Mouse (Mus musculus) lung, embryonic 16.5 days (tissue): ENCODE data around the gene Pdgfc. TPM values are rescaled to one million over a fixed set of nuclear protein-coding genes. Genes with fewer than 3 reads are reported as not detected.

Experiments
- ATAC-seq: fragments of 200-750 bp; cut with Nextera tagmentation; 2 replicates; pipeline ENCODE4 v1.8.0; 2017; ENCODE audit warnings: low read depth, mild to moderate bottlenecking, moderate library complexity
- H3K27ac ChIP-seq: fragments of 300-500 bp; sonication (generic); 2 replicates; pipeline ENCODE4 v1.5.1; 2014; ENCODE audit warnings: mild to moderate bottlenecking, control low read depth, low read length
- H3K27me3 ChIP-seq: fragments of 300-500 bp; sonication (generic); 2 replicates; pipeline ENCODE4 v1.6.1; 2014; ENCODE audit warnings: low read depth, low read length, mixed read lengths; ENCODE audit not compliant: control insufficient read depth, insufficient read depth
- H3K36me3 ChIP-seq: fragments of 300-500 bp; sonication (generic); 2 replicates; pipeline ENCODE4 v1.6.1; 2014; ENCODE audit warnings: low read length; ENCODE audit not compliant: control insufficient read depth, insufficient read depth
- H3K4me1 ChIP-seq: fragments of 300-500 bp; sonication (generic); replicated peaks from 2 replicates; pipeline ENCODE4 v1.6.1; 2014; ENCODE audit warnings: low read length, mixed read lengths; ENCODE audit not compliant: control insufficient read depth, insufficient read depth
- H3K4me2 ChIP-seq: fragments of 300-500 bp; sonication (generic); 2 replicates; pipeline ENCODE4 v1.6.1; 2014; ENCODE audit warnings: low read depth, low read length, control low read depth
- H3K4me3 ChIP-seq: fragments of 300-500 bp; sonication (generic); 2 replicates; pipeline ENCODE4 v1.5.1; 2014; ENCODE audit warnings: mild to moderate bottlenecking, low read length, control low read depth
- H3K9ac ChIP-seq: fragments of 300-500 bp; sonication (generic); 2 replicates; pipeline ENCODE4 v1.6.1; 2014; ENCODE audit warnings: low read length, control low read depth
- H3K9me3 ChIP-seq: fragments of 300-500 bp; sonication (generic); 2 replicates; pipeline ENCODE4 v1.6.1; 2016; ENCODE audit warnings: low read length; ENCODE audit not compliant: control insufficient read depth
- WGBS: fragments of 180-500 bp; shearing (Covaris S2); extraction: QIAGEN DNeasy Blood & Tissue Kit; methylation state at CpG from one replicate; pipeline ENCODE4 v1.1.7; 2014; 5-methylcytosine and 5-hydroxymethylcytosine counted together
- polyA plus RNA-seq: library from polyadenylated mRNA; unstranded; fragments of >200 nt; fragmentation: Nextera tagmentation; extraction: Ambion mirVana; gene quantifications from 2 replicates; pipeline ENCODE4 v1.2.1, GENCODE M21; 2015

The Pdgfc gene
- polyA plus RNA-seq, 1 experiment from 2014 or later = 10.8 TPM

DNA sequence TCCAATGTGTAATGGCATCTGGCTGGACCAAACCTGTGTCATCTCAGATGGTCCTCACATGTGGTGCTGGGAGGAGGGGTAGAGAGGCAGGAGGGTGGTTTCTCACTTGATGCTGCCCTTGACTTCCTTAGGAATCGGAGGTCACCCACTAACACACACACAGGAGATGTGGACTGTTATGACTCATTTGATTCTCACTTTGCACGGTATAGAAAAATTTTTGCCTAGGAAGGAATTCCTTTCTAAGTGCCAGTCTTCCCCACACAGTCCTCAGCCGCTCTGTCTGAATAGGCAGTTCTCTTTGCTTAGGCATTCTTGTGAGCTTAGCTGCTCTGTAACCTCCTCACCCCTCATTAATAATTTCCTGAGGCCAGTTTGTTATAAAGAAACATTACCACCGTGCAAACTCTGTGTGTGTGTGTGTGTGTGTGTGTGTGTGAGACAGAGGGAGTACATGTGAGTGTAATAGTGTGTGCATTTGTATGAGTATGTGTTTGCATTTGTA lies 22.4 kb downstream of the Pdgfc start:
- Histone ChIP-seq H3K9ac (no peak overlapping the region), H3K4me1 (peaks cover 3% of the 10 kb centered on the region), H3K9me3 (no peaks in the 10 kb centered on the region), H3K27me3 (no peaks in the 10 kb centered on the region), H3K27ac (peak overlapping the region; percentile 23), H3K36me3 (no peaks in the 10 kb centered on the region), H3K4me2 (no peak overlapping the region), H3K4me3 (no peak overlapping the region)
- WGBS = 18% methylated on average over 4 of the region's 4 CpGs
- peak; percentile 94 for ATAC-seq

DNA sequence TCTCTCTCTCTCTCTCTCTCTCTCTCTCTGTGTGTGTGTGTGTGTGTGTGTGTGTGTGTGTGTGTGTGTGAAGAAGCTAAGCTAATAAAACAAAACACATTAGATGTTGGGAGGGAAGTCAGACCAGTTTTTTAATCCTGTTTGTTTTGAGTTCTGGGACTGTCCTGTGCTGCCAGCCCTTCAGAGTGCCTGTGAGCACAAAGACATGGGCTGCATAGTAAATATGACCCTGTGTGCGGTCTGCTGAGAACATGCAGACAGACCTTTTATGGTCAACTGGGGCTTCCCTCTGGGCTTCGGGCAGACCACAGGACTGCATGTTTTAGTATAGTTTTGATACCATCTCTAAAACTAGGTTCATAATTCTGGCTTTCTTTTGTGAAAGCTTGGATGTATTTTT lies 32.3 kb downstream of the Pdgfc start:
- Histone ChIP-seq H3K27me3 (no peaks in the 10 kb centered on the region), H3K4me3 (no peak overlapping the region), H3K36me3 (no peaks in the 10 kb centered on the region), H3K4me1 (no peaks in the 10 kb centered on the region), H3K4me2 (no peak overlapping the region), H3K9me3 (no peaks in the 10 kb centered on the region), H3K27ac (no peak overlapping the region), H3K9ac (no peak overlapping the region)
- WGBS = 34% methylated on average over 2 of the region's 2 CpGs
- ATAC-seq = no peak

DNA sequence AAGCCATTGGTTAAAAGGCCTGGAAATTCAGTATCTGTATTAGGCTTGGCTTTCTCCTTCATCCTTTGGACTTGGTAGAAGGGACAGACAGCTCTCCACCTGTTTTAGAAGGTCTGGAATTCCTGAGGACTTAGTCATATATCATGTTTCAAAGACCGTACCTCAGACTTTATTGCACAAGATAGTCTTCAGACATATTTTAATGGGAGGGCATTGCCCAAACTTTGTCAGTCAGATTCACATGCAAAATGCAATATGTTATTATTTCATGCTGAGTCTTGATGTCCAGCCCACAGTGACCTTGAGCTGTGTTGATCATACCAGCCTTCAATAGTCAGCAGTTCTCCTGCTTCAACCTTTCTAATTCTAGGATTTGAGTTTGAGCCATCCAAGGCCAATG lies 64.9 kb downstream of the Pdgfc start:
- Histone ChIP-seq H3K27me3 (no peaks in the 10 kb centered on the region), H3K4me2 (no peak overlapping the region), H3K4me1 (no peaks in the 10 kb centered on the region; the same call in 1 of the 2 replicates), H3K9ac (no peak overlapping the region), H3K9me3 (no peaks in the 10 kb centered on the region), H3K4me3 (no peak overlapping the region), H3K27ac (no peak overlapping the region), H3K36me3 (no peaks in the 10 kb centered on the region)
- WGBS = 54% methylated on average over 1 of the region's 1 CpGs
- no peak for ATAC-seq

GRCm38 (mm10) chr3:81102158-81102876 lies 66.1 kb downstream of the Pdgfc start:
- no peaks in the 10 kb centered on the region for H3K36me3 ChIP-seq
- H3K4me1 ChIP-seq = no peaks in the 10 kb centered on the region; the same call in 1 of the 2 replicates
- no peaks in the 10 kb centered on the region for H3K27me3 ChIP-seq
- no peak overlapping the region for H3K4me3 ChIP-seq
- H3K27ac ChIP-seq = 0 out of 2 replicates have a peak overlapping the region, but pooled peaks have one; percentile 16
- H3K4me2 ChIP-seq = no peak overlapping the region
- peak; percentile 74 for ATAC-seq
- no peaks in the 10 kb centered on the region for H3K9me3 ChIP-seq
- no peak overlapping the region for H3K9ac ChIP-seq
- WGBS = 15% methylated on average over 3 of the region's 3 CpGs

DNA sequence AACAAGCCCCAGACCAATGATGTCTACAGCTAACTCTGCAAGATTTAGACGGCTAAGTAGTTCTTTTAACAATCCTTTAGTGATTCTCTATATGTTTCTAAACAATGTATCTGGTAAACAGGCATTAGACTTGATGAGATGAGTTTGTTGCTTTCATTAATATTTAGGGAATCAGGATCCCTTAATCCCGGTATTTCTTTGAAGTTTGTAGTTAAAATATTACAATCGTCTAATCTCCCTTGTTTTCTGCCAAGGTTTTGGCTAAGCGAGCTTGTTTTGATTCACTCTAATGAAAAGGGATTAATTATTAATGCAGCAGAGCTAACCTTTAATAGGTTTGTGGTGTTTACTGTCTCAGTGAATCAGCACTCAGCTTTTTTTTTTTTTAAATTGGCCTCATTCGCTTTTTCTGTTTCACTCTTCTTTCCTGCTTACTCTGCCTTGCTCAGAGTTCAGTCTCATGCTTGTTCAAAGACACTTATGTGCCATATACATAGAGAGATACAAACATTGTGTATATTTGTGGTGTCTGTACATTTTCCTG lies 66.7 kb downstream of the Pdgfc start:
- no peaks in the 10 kb centered on the region for H3K27me3 ChIP-seq
- 62% methylated on average over 5 of the region's 5 CpGs for WGBS
- H3K9ac ChIP-seq = no peak overlapping the region
- no peak overlapping the region for H3K27ac ChIP-seq
- H3K4me1 ChIP-seq = no peaks in the 10 kb centered on the region; the same call in 1 of the 2 replicates
- no peak overlapping the region for H3K4me2 ChIP-seq
- ATAC-seq = no peak
- H3K36me3 ChIP-seq = no peaks in the 10 kb centered on the region
- H3K9me3 ChIP-seq = no peaks in the 10 kb centered on the region
- H3K4me3 ChIP-seq = no peak overlapping the region

DNA sequence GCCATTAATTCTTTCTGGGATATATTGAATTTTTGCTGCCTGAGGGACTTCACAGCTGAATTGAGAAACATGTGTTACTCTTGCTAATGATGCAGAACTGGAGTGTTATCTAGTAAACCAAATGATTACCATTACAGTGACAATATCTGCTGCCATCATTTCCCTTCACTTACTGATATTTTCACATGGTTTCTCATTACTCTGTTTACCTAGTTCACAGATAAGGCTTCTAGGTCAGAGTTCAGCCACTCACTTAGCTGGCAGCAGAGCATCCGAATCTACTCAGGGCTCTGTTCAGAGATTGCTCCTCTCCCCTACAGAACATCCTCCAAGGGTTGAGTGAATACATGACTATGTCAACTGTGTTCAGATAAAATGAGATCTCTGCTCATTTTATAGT lies 71.3 kb downstream of the Pdgfc start:
- Histone ChIP-seq H3K9me3 (no peaks in the 10 kb centered on the region), H3K4me1 (no peaks in the 10 kb centered on the region; the same call in 1 of the 2 replicates), H3K27ac (no peak overlapping the region), H3K4me2 (no peak overlapping the region), H3K4me3 (no peak overlapping the region), H3K9ac (no peak overlapping the region), H3K27me3 (no peaks in the 10 kb centered on the region), H3K36me3 (no peaks in the 10 kb centered on the region)
- ATAC-seq = no peak
- WGBS = 33% methylated on average over 1 of the region's 1 CpGs

DNA sequence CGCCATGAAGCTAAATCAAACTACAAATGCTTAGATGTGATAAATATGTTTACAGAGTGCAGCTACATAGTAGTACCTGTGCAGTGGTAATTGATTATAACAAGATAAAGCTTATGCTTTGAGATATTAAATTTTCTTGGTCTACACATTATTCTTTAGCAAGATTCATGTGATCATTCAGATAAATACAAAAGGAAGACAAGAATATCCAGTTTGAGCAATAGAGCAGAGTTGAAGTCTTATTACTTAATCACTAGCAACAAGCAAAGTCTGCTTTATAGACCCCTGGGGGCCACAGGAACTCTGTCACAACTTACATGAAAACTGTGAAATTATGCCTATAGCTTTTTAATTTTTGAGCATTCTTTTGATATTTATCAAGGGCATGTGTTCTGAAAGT lies 74.8 kb downstream of the Pdgfc start:
- Histone ChIP-seq H3K4me2 (no peak overlapping the region), H3K27me3 (no peaks in the 10 kb centered on the region), H3K4me1 (no peaks in the 10 kb centered on the region), H3K4me3 (no peak overlapping the region), H3K36me3 (no peaks in the 10 kb centered on the region), H3K27ac (no peak overlapping the region), H3K9ac (no peak overlapping the region), H3K9me3 (no peaks in the 10 kb centered on the region)
- 83% methylated on average over 1 of the region's 1 CpGs for WGBS
- no peak for ATAC-seq

DNA sequence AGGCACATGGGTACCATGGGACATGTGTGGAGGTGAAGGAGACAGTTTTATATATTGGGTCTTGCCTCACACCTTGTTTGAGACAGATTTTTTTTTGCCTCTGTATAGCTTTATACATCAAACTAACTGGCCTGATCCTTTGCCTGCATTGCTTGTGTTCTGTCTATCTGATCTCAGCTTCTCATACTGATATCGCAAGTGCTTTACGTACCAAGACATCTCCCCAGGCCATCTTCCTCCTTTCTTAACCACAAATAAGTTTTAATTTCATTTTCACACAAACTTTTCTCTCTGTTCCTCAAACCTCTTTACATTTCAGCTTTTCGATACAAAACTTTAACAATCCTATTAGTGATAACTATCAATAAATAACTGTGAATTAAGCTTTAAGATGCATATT lies 76.7 kb downstream of the Pdgfc start:
- ATAC-seq = no peak
- WGBS = 90% methylated on average over 3 of the region's 3 CpGs
- H3K4me2 ChIP-seq = no peak overlapping the region
- H3K4me3 ChIP-seq = no peak overlapping the region
- no peaks in the 10 kb centered on the region for H3K36me3 ChIP-seq
- H3K4me1 ChIP-seq = no peaks in the 10 kb centered on the region
- H3K9ac ChIP-seq = no peak overlapping the region
- no peaks in the 10 kb centered on the region for H3K9me3 ChIP-seq
- H3K27me3 ChIP-seq = no peaks in the 10 kb centered on the region
- H3K27ac ChIP-seq = no peak overlapping the region

GRCm38 (mm10) chr3:81120664-81121063 lies 84.4 kb downstream of the Pdgfc start:
- H3K27ac ChIP-seq = no peak overlapping the region
- no peaks in the 10 kb centered on the region for H3K27me3 ChIP-seq
- H3K36me3 ChIP-seq = no peaks in the 10 kb centered on the region
- H3K9me3 ChIP-seq = no peaks in the 10 kb centered on the region
- no peak overlapping the region for H3K4me3 ChIP-seq
- no peak overlapping the region for H3K4me2 ChIP-seq
- no peaks in the 10 kb centered on the region for H3K4me1 ChIP-seq
- 56% methylated on average over 1 of the region's 1 CpGs for WGBS
- no peak overlapping the region for H3K9ac ChIP-seq
- ATAC-seq = no peak
